Mouse (Mus musculus): Measurements from ENCODE around the gene Hps3. TPM values are rescaled to one million over a fixed set of nuclear protein-coding genes. Genes with fewer than 3 reads are reported as not detected.

Hps3 gene
- polyA plus RNA-seq, 1 experiment from 2014 or later, result 9.7 TPM

DNA sequence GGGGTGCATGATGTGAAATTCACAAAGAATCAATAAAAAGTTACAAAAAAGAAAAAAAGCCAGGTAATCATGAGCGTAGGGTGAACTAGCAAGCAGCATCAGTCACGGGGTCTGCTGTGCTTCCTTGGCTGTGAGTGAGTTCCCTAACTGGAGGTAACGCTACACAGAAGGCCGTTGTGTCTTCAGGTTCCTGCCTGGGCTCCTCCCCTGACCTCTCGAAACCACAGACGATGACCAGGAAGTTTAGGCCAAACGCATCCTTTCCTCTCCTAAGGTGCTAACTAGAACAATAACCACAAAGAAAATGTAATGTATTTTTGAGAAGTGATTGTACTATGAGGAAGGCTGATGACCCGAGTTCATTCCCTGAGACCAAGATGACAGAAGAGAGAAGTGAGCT lies 30.7 kb downstream of the Hps3 start:
- H3K9me3 ChIP-seq, result no peaks in the 10 kb centered on the region
- H3K27me3 ChIP-seq, result no peaks in the 10 kb centered on the region
- ATAC-seq (ENCODE audit: insufficient number of reproducible peaks, insufficient read depth, low FRiP score, low TSS enrichment, low read depth), result no peak
- WGBS, result 77% methylated on average over 8 of the region's 8 CpGs
- no peak overlapping the region for H3K4me3 ChIP-seq
- no peak overlapping the region for H3K4me2 ChIP-seq
- no peak overlapping the region for H3K9ac ChIP-seq
- H3K4me1 ChIP-seq, result no peaks in the 10 kb centered on the region
- no peak overlapping the region for H3K27ac ChIP-seq
- H3K36me3 ChIP-seq, result peaks cover 19% of the 10 kb centered on the region

GRCm38 (mm10) chr3:20002786-20003185 lies 32.3 kb downstream of the Hps3 start:
- ATAC-seq (ENCODE audit: insufficient number of reproducible peaks, insufficient read depth, low FRiP score, low TSS enrichment, low read depth), result no peak
- no peaks in the 10 kb centered on the region for H3K9me3 ChIP-seq
- no peak overlapping the region for H3K4me3 ChIP-seq
- H3K27me3 ChIP-seq, result no peaks in the 10 kb centered on the region
- H3K9ac ChIP-seq, result no peak overlapping the region
- no peak overlapping the region for H3K27ac ChIP-seq
- 78% methylated on average over 5 of the region's 5 CpGs for WGBS
- peaks cover 19% of the 10 kb centered on the region for H3K36me3 ChIP-seq
- H3K4me2 ChIP-seq, result no peak overlapping the region
- no peaks in the 10 kb centered on the region for H3K4me1 ChIP-seq

DNA sequence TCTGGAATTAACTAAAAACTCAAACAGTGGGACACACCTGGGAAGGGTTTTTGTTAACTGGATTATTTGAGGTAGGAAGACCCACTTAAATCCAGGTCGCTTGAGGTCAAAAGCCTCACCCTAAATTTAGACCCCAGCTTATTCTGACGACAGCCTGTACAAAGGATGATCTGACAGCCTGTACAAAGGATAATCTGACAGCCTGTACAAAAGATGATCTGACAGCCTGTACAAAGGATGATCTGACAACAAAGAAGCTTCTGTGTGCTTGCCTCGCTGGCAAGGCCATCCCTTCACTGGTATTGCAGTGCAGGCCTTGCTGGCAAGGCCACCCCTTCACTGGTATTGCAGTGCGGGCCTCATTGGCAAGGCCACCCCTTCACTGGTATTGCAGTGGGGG lies 34.3 kb downstream of the Hps3 start:
- H3K4me3 ChIP-seq, result no peak overlapping the region
- no peaks in the 10 kb centered on the region for H3K4me1 ChIP-seq
- whole genome bisulfite sequencing, result 75% methylated on average over 4 of the region's 4 CpGs

GRCm38 (mm10) chr3:19999551-19999950 lies 35.6 kb downstream of the Hps3 start:
- no peak for ATAC-seq (ENCODE audit: insufficient number of reproducible peaks, insufficient read depth, low FRiP score, low TSS enrichment, low read depth)
- no peaks in the 10 kb centered on the region for H3K4me1 ChIP-seq
- H3K27me3 ChIP-seq, result no peaks in the 10 kb centered on the region
- no peak overlapping the region for H3K9ac ChIP-seq
- WGBS, result 86% methylated on average over 2 of the region's 2 CpGs
- H3K9me3 ChIP-seq, result no peaks in the 10 kb centered on the region
- no peak overlapping the region for H3K4me3 ChIP-seq
- H3K36me3 ChIP-seq, result peaks cover 26% of the 10 kb centered on the region
- H3K4me2 ChIP-seq, result no peak overlapping the region
- no peak overlapping the region for H3K27ac ChIP-seq

More for the DNA sequence above, 34.3 kb downstream of the Hps3 start:
- Histone ChIP-seq H3K9me3 (no peaks in the 10 kb centered on the region), H3K36me3 (peaks cover 26% of the 10 kb centered on the region), H3K9ac (no peak overlapping the region), H3K27ac (no peak overlapping the region), H3K27me3 (no peaks in the 10 kb centered on the region), H3K4me2 (no peak overlapping the region)
- ATAC-seq (ENCODE audit: insufficient number of reproducible peaks, insufficient read depth, low FRiP score, low TSS enrichment, low read depth), result no peak

DNA sequence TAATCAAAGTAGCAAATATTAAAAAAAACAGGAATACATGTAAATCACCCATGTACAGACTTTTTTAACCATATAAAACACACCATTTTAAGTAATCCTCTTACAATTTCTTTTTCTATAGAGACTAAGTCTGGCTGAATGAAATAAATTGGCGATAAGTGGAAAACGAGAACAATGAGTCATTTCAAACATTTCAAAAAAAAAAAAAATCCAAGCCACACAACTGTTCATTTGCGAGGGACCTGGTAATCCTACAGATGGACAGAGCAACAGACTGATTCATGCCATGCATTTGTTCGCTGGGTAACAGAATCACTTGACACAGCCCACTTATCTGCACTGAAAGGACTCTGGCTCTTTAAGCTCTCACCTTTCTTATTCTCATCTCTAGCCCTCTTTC lies 42.7 kb downstream of the Hps3 start:
- WGBS, result 74% methylated on average over 4 of the region's 4 CpGs
- Histone ChIP-seq H3K4me3 (no peak overlapping the region), H3K27ac (no peak overlapping the region), H3K36me3 (peaks cover 7% of the 10 kb centered on the region; the same call in 1 of the 2 replicates), H3K9ac (no peak overlapping the region), H3K4me1 (no peaks in the 10 kb centered on the region), H3K9me3 (no peaks in the 10 kb centered on the region), H3K27me3 (no peaks in the 10 kb centered on the region), H3K4me2 (no peak overlapping the region)
- no peak for ATAC-seq (ENCODE audit: insufficient number of reproducible peaks, insufficient read depth, low FRiP score, low TSS enrichment, low read depth)

GRCm38 (mm10) chr3:19990031-19990430 lies 45.1 kb downstream of the Hps3 start:
- Histone ChIP-seq H3K9ac (no peak overlapping the region), H3K4me1 (no peaks in the 10 kb centered on the region), H3K36me3 (no peaks in the 10 kb centered on the region), H3K27me3 (no peaks in the 10 kb centered on the region), H3K9me3 (no peaks in the 10 kb centered on the region), H3K27ac (no peak overlapping the region), H3K4me2 (no peak overlapping the region), H3K4me3 (no peak overlapping the region)
- 80% methylated on average over 3 of the region's 3 CpGs for WGBS
- no peak for ATAC-seq (ENCODE audit: insufficient number of reproducible peaks, insufficient read depth, low FRiP score, low TSS enrichment, low read depth)

DNA sequence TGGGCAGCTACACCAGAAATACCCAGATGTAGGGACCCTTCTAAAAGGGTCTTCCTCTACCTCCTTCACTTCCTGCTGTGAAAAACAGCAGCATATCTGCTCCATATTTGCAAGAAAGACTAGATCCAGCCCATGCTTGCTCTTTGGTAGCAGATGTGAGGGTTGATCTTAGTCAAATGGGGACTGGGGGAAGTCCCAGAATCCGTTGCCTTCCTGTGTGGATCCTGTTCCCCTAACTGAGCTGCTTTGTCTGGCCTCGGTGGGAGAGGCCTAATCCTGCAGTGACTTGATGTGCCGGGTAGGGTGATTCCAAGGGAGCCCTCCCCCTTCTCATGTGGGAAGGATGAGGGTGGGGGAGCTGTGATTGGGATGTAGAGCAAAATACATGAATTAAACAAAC lies 49.0 kb downstream of the Hps3 start:
- Histone ChIP-seq H3K27me3 (no peaks in the 10 kb centered on the region), H3K4me3 (no peak overlapping the region), H3K9ac (no peak overlapping the region), H3K4me1 (no peaks in the 10 kb centered on the region), H3K4me2 (no peak overlapping the region), H3K36me3 (no peaks in the 10 kb centered on the region), H3K9me3 (no peaks in the 10 kb centered on the region), H3K27ac (no peak overlapping the region)
- no peak for ATAC-seq (ENCODE audit: insufficient number of reproducible peaks, insufficient read depth, low FRiP score, low TSS enrichment, low read depth)
- 18% methylated on average over 3 of the region's 3 CpGs for WGBS

- Histone ChIP-seq H3K4me2 (no peak overlapping the region), H3K4me1 (no peaks in the 10 kb centered on the region), H3K9ac (no peak overlapping the region)
Observed at GRCm38 (mm10) chr3:19982846-19983245, 52.3 kb downstream of the Hps3 start.

GRCm38 (mm10) chr3:19981156-19981555 lies 54.0 kb downstream of the Hps3 start:
- 66% methylated on average over 2 of the region's 2 CpGs for WGBS
- no peak overlapping the region for H3K4me3 ChIP-seq
- no peak overlapping the region for H3K27ac ChIP-seq

More at GRCm38 (mm10) chr3:19982846-19983245, 52.3 kb downstream of the Hps3 start:
- no peak for ATAC-seq (ENCODE audit: insufficient number of reproducible peaks, insufficient read depth, low FRiP score, low TSS enrichment, low read depth)
- no peaks in the 10 kb centered on the region for H3K36me3 ChIP-seq
- no peak overlapping the region for H3K27ac ChIP-seq
- H3K9me3 ChIP-seq, result no peaks in the 10 kb centered on the region
- H3K4me3 ChIP-seq, result no peak overlapping the region
- H3K27me3 ChIP-seq, result no peaks in the 10 kb centered on the region

GRCm38 (mm10) chr3:19978474-19978873 lies 56.6 kb downstream of the Hps3 start:
- 18% methylated on average over 4 of the region's 4 CpGs for WGBS
- H3K36me3 ChIP-seq, result no peaks in the 10 kb centered on the region
- no peak overlapping the region for H3K9ac ChIP-seq
- no peak overlapping the region for H3K4me3 ChIP-seq
- no peak overlapping the region for H3K27ac ChIP-seq
- H3K4me2 ChIP-seq, result no peak overlapping the region
- no peaks in the 10 kb centered on the region for H3K27me3 ChIP-seq
- no peak for ATAC-seq (ENCODE audit: insufficient number of reproducible peaks, insufficient read depth, low FRiP score, low TSS enrichment, low read depth)
- no peaks in the 10 kb centered on the region for H3K4me1 ChIP-seq
- no peaks in the 10 kb centered on the region for H3K9me3 ChIP-seq

More at GRCm38 (mm10) chr3:19981156-19981555, 54.0 kb downstream of the Hps3 start:
- H3K9ac ChIP-seq, result no peak overlapping the region
- H3K4me2 ChIP-seq, result no peak overlapping the region
- no peaks in the 10 kb centered on the region for H3K27me3 ChIP-seq
- no peaks in the 10 kb centered on the region for H3K4me1 ChIP-seq
- no peaks in the 10 kb centered on the region for H3K36me3 ChIP-seq
- no peaks in the 10 kb centered on the region for H3K9me3 ChIP-seq
- ATAC-seq (ENCODE audit: insufficient number of reproducible peaks, insufficient read depth, low FRiP score, low TSS enrichment, low read depth), result no peak

- no peak overlapping the region for H3K9ac ChIP-seq
- no peak overlapping the region for H3K4me3 ChIP-seq
- WGBS, result 92% methylated on average over 4 of the region's 4 CpGs
- H3K4me2 ChIP-seq, result no peak overlapping the region
- H3K27me3 ChIP-seq, result no peaks in the 10 kb centered on the region
- no peak overlapping the region for H3K27ac ChIP-seq
- no peaks in the 10 kb centered on the region for H3K4me1 ChIP-seq
- H3K9me3 ChIP-seq, result no peaks in the 10 kb centered on the region
- ATAC-seq (ENCODE audit: insufficient number of reproducible peaks, insufficient read depth, low FRiP score, low TSS enrichment, low read depth), result no peak
- no peaks in the 10 kb centered on the region for H3K36me3 ChIP-seq
Observed at GRCm38 (mm10) chr3:19966072-19966471, 69.0 kb downstream of the Hps3 start.

- whole genome bisulfite sequencing, result 92% methylated on average over 5 of the region's 5 CpGs
Observed at GRCm38 (mm10) chr3:19965239-19965638, 69.9 kb downstream of the Hps3 start.

More at GRCm38 (mm10) chr3:19965239-19965638, 69.9 kb downstream of the Hps3 start:
- H3K36me3 ChIP-seq, result no peaks in the 10 kb centered on the region
- H3K4me2 ChIP-seq, result no peak overlapping the region
- no peaks in the 10 kb centered on the region for H3K27me3 ChIP-seq
- H3K9me3 ChIP-seq, result no peaks in the 10 kb centered on the region
- no peak overlapping the region for H3K27ac ChIP-seq
- H3K4me3 ChIP-seq, result no peak overlapping the region
- H3K4me1 ChIP-seq, result peaks cover 6% of the 10 kb centered on the region; the same call in 1 of the 2 replicates
- no peak overlapping the region for H3K9ac ChIP-seq
- no peak for ATAC-seq (ENCODE audit: insufficient number of reproducible peaks, insufficient read depth, low FRiP score, low TSS enrichment, low read depth)

Data from embryonic facial prominence, embryonic 13.5 days (tissue).